Mouse (Mus musculus) small intestine, adult 10 weeks (tissue): Measurements from ENCODE around the gene Tfam. TPM values are rescaled to one million over a fixed set of nuclear protein-coding genes. Genes with fewer than 3 reads are reported as not detected.

Source experiments
- polyA plus RNA-seq: library from polyadenylated mRNA; stranded (reverse); fragments of 350-450 nt; fragmentation: Illumina TruSeq; extraction: RNeasy Lipid Tissue Mini Kit (QIAGEN cat#74804); gene quantifications from one replicate; pipeline ENCODE4 v1.2.3, GENCODE M21; 2014; ENCODE audit warnings: low replicate concordance

The Tfam gene
- 197 TPM for polyA plus RNA-seq

DNA sequence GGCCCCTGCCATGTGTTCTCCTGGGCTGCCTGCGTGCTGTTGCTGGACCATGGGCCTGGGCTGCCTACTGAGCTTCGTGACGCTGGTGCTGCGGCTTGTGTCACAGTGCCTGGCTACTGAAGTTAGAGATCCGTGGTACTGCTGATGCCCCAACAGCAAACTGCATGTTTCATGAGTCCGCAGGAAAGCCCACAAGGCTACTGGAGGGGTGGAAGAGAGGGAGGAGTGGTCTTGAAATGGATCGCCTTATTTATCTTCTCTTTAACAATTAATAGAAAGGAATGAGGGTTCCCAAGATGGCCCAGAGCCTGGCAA, at the start of gene Tfam:
Gene Tfam, minus strand, starts transcription at position 41 of the 315 bp plus-strand sequence.

DNA sequence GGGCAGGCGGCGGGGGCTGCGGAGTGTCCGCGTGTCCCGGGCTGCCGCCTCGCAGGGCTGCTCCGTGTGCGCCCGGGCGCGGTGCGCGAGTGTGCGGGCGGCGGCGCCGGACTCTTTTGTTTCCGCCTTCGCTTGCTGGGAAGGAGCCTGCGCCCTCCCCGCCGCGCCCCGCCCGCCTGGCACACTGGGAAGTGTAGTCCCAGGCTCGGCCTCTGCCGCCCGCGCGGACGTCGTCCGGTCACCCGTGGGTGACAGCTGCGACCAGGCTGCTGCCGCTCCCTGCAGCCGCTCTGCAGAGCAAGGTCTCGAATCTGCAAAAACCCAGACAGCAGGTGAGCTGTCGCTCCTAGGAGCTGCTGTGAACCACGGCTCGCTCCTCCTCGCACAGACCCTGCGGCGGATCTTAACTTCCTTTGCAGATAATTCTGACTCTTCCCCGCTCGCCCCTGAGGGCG, 47.1 kb upstream of the Tfam start, which contains the start of gene Ube2d1:
Gene Ube2d1, minus strand, starts transcription at position 137 of the 455 bp plus-strand sequence.

Other genes with a start within 250 kb of the Tfam start
- 4.1 TPM for gene Bicc1, start 78.6 kb downstream of the Tfam start, polyA plus RNA-seq
- gene Ube2d1, start 47.0 kb upstream of the Tfam start, polyA plus RNA-seq, result 55.4 TPM
- gene Cisd1, start 106.7 kb upstream of the Tfam start, polyA plus RNA-seq, result 28.8 TPM
- 135 TPM for gene Ipmk, start 109.5 kb upstream of the Tfam start, polyA plus RNA-seq